Mouse (Mus musculus) C2C12 (cell line): ENCODE data around the gene Ago3.

Source experiments
- CEBPB ChIP-seq: IDR thresholded peaks from one replicate; pipeline ENCODE4 v1.6.1; 2011; ENCODE audit warnings: low read depth, mild to moderate bottlenecking, control low read depth, moderate library complexity
- CTCF ChIP-seq: IDR thresholded peaks from one replicate; pipeline ENCODE4 v1.5.1; 2011; ENCODE audit not compliant: control insufficient read depth, insufficient read depth, insufficient read length

GRCm38 (mm10) chr4:126287302-126287995, 141.9 kb downstream of the Ago3 start:
- TF ChIP-seq CTCF (no peak), CEBPB (no peak)
